Mouse (Mus musculus) limb, embryonic 12.5 days (tissue): Measurements from ENCODE around the gene Osbpl9. TPM values are rescaled to one million over a fixed set of nuclear protein-coding genes. Genes with fewer than 3 reads are reported as not detected.

ENCODE experiments used
- ATAC-seq: fragments of 200-750 bp; cut with Nextera tagmentation; 2 replicates; pipeline ENCODE4 v1.8.0; 2017; ENCODE audit warnings: low read depth, moderate TSS enrichment; ENCODE audit not compliant: insufficient number of reproducible peaks, insufficient read depth, low FRiP score, low TSS enrichment
- H3K27ac ChIP-seq: fragments of 300-500 bp; sonication (generic); 2 replicates; pipeline ENCODE4 v1.5.1; 2016; ENCODE audit warnings: mild to moderate bottlenecking, moderate library complexity
- H3K27me3 ChIP-seq: fragments of 300-500 bp; sonication (generic); 2 replicates; pipeline ENCODE4 v1.6.1; 2016; ENCODE audit warnings: mild to moderate bottlenecking, moderate library complexity
- H3K36me3 ChIP-seq: fragments of 300-500 bp; sonication (generic); 2 replicates; pipeline ENCODE4 v1.6.1; 2016; ENCODE audit warnings: mild to moderate bottlenecking, moderate library complexity
- H3K4me1 ChIP-seq: fragments of 300-500 bp; sonication (generic); replicated peaks from 2 replicates; pipeline ENCODE4 v1.6.1; 2016
- H3K4me2 ChIP-seq: fragments of 300-500 bp; sonication (generic); 2 replicates; pipeline ENCODE4 v1.6.1; 2016; ENCODE audit warnings: mild to moderate bottlenecking, moderate library complexity
- H3K4me3 ChIP-seq: fragments of 300-500 bp; sonication (generic); replicated peaks from 2 replicates; pipeline ENCODE4 v1.5.1; 2016; ENCODE audit warnings: mild to moderate bottlenecking
- H3K9ac ChIP-seq: fragments of 300-500 bp; sonication (generic); replicated peaks from 2 replicates; pipeline ENCODE4 v1.6.1; 2016; ENCODE audit warnings: mild to moderate bottlenecking, moderate library complexity
- H3K9me3 ChIP-seq: fragments of 300-500 bp; sonication (generic); 2 replicates; pipeline ENCODE4 v1.6.1; 2016; ENCODE audit warnings: mild to moderate bottlenecking, moderate library complexity
- WGBS: fragments of 180-500 bp; shearing (Covaris S2); methylation state at CpG from one replicate; pipeline ENCODE4 v1.1.7; 2016; 5-methylcytosine and 5-hydroxymethylcytosine counted together
- polyA plus RNA-seq: library from polyadenylated mRNA; unstranded; fragments of >200 nt; fragmentation: Nextera tagmentation; extraction: Ambion mirVana; gene quantifications from 2 replicates; pipeline ENCODE4 v1.2.1, GENCODE M21; 2016

The Osbpl9 gene
- polyA plus RNA-seq, 1 experiment from 2014 or later = 78.7 TPM

DNA sequence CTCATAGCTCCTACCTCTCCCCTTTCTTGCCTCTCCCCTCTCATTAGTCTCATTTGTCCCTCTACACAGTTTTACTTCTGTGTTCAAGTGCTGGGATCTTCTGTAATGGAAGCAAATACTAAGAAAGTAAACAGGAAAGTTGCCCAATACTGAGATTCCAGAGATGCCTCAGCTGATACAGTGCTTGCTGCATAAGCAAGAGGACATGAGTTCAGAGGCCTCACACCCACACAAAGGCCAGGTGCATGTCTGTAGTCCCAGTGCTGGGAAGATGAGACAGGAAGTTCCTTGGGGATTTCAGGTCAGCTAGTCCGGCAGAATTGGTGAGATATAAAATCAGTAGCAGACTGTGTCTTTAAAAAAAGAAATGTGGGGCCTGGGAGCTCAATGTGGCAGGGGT lies 2.3 kb upstream of the Osbpl9 start:
- Histone ChIP-seq H3K27me3 (no peaks in the 10 kb centered on the region), H3K36me3 (no peaks in the 10 kb centered on the region), H3K4me2 (no peak overlapping the region), H3K27ac (no peak overlapping the region), H3K9ac (no peak overlapping the region), H3K9me3 (no peaks in the 10 kb centered on the region), H3K4me3 (no peak overlapping the region), H3K4me1 (peaks cover 6% of the 10 kb centered on the region)
- 71% methylated on average over 1 of the region's 1 CpGs for WGBS
- ATAC-seq = no peak

DNA sequence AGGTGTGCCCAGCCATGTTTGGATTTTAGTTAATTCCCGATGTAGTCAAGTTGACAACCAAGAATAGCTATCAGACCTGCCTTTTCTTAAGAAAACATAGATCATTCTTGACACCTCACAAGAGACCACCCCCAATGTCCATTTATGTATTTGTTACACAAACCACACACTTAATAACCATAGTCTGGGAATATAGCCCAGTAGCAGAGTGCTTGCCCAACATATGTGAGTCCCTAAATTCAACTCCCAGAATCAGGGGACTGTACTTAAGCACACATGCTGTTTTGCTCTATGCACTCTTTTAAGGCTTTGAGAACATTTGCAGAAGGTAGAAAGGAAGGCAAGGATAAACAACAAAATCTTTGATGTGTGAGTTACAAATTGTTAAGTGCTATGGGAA lies 1.9 kb upstream of the Osbpl9 start:
- no peak overlapping the region for H3K4me2 ChIP-seq
- peaks cover 6% of the 10 kb centered on the region for H3K4me1 ChIP-seq
- no peaks in the 10 kb centered on the region for H3K9me3 ChIP-seq
- no peak overlapping the region for H3K9ac ChIP-seq
- H3K27me3 ChIP-seq = no peaks in the 10 kb centered on the region
- no peak overlapping the region for H3K4me3 ChIP-seq
- peaks cover 4% of the 10 kb centered on the region; the same call in 1 of the 2 replicates for H3K36me3 ChIP-seq
- no peak overlapping the region for H3K27ac ChIP-seq
- no peak for ATAC-seq
- whole genome bisulfite sequencing = 97% methylated on average over 1 of the region's 1 CpGs

- no peak overlapping the region for H3K27ac ChIP-seq
- no peak overlapping the region for H3K9ac ChIP-seq
- no peaks in the 10 kb centered on the region for H3K27me3 ChIP-seq
- no peak overlapping the region for H3K4me2 ChIP-seq
- WGBS = 95% methylated on average over 4 of the region's 4 CpGs
- H3K4me3 ChIP-seq = no peak overlapping the region
- H3K4me1 ChIP-seq = peaks cover 6% of the 10 kb centered on the region
- no peaks in the 10 kb centered on the region for H3K9me3 ChIP-seq
- no peak for ATAC-seq
- H3K36me3 ChIP-seq = peaks cover 18% of the 10 kb centered on the region
These were observed 3.0 kb downstream of the Osbpl9 start for GRCm38 (mm10) chr4:109199069-109199468.

DNA sequence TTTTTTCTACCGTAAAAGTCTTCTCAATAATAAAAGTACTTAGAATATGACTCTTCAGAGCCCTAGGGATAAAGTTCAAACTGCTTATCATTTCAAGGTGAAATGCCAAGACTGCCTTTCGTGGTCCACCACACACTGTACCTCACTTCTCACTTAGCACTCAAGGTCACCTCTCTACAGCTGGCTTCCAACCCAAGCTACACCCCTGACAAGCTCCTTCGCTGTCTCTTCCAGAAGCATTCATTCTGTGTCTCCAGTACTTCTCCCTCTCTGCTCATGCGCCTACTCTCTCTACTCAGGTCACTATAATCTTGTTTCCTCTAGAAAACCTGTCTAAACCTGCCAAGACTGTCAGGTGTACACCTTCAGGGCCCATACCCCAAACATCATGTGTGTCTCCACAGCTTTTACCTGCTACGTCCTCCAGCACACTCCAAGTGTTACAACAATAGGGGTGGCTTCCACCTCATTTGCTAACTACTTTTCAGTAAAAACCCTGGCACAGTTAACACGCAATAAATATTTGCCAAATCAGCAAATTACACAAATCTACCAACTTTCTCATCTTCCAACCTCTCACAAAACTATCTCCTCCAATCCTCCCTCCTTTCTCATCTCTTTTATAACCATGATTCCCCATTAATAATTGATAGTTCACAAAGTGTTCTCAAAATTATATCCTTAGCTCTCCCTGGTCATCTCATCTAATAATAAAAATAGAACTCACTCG lies 6.0 kb downstream of the Osbpl9 start:
- Histone ChIP-seq H3K27ac (no peak overlapping the region), H3K4me2 (no peak overlapping the region), H3K9ac (no peak overlapping the region), H3K4me1 (peaks cover 5% of the 10 kb centered on the region), H3K4me3 (no peak overlapping the region), H3K9me3 (no peaks in the 10 kb centered on the region), H3K36me3 (peaks cover 18% of the 10 kb centered on the region), H3K27me3 (no peaks in the 10 kb centered on the region)
- no peak for ATAC-seq
- 89% methylated on average over 7 of the region's 7 CpGs for WGBS

DNA sequence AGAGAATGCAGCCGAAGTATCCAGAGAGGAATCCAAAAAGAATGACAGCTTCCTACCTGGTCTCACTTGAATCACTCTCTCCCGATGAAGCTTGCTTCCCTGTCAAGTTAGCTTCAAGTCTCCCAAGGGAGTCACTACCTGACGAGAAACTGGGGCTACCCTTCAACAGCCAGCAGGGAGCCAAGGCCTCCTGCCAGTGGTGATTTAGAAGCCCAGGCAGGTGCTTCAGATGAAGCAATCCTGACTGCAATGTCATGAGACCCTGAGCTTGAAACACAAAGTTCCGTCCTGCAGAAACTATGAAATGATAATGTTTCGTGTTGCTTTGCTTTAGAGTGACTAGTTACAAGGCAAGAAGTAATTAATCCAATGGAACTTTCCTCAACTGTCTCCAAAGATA lies 8.2 kb downstream of the Osbpl9 start:
- Histone ChIP-seq H3K4me1 (no peaks in the 10 kb centered on the region), H3K27me3 (no peaks in the 10 kb centered on the region), H3K4me3 (no peak overlapping the region), H3K9ac (no peak overlapping the region), H3K36me3 (peaks cover 13% of the 10 kb centered on the region), H3K4me2 (no peak overlapping the region), H3K27ac (no peak overlapping the region), H3K9me3 (no peaks in the 10 kb centered on the region)
- no peak for ATAC-seq
- WGBS = 85% methylated on average over 5 of the region's 5 CpGs

- Histone ChIP-seq H3K9me3 (no peaks in the 10 kb centered on the region), H3K36me3 (no peaks in the 10 kb centered on the region), H3K4me3 (no peak overlapping the region), H3K9ac (no peak overlapping the region), H3K4me2 (no peak overlapping the region), H3K27me3 (no peaks in the 10 kb centered on the region), H3K4me1 (no peaks in the 10 kb centered on the region), H3K27ac (no peak overlapping the region)
- 75% methylated on average over 10 of the region's 10 CpGs for WGBS
- ATAC-seq = no peak
These were observed 10.5 kb downstream of the Osbpl9 start for GRCm38 (mm10) chr4:109191598-109191997.

DNA sequence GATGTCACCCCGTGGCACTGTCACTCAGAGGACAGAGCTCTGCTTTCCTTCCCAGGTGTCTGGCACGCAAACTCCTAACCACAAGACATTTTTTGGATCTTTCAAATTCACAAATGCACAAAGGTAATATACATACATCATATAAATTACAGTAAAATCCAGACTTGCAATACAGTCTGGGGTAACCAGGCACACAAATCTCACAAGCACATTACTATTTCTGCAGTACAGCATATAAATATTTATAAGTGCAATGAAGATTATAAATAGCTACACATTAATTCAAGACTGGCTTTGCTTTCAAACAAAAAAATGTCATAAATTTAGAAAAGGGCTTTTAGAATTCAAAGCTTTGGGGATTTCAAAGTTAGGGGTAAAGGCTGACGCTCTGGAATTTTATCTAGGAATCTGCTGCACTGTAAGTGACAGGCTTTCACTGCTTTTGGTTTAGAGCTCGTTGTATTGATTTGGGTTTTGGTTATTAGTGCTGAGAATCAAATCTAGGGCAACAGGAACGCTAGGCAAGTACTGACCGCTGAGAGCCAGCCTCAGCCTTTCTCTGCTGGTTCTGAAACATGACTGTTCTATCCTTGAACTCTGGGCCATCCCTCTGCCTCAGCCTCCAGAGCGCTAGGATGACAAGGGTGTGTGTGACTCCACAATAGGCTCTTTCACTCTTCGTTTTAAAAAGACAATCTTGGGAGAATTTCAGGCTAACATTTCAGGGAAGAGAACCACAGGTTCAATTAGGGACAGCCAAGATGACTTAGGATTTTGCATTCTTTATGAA lies 16.3 kb downstream of the Osbpl9 start:
- Histone ChIP-seq H3K27ac (no peak overlapping the region), H3K4me1 (no peaks in the 10 kb centered on the region), H3K4me2 (no peak overlapping the region), H3K4me3 (no peak overlapping the region), H3K9me3 (no peaks in the 10 kb centered on the region), H3K27me3 (no peaks in the 10 kb centered on the region), H3K9ac (no peak overlapping the region), H3K36me3 (no peaks in the 10 kb centered on the region)
- WGBS = 85% methylated on average over 8 of the region's 8 CpGs
- ATAC-seq = no peak

- no peak overlapping the region for H3K27ac ChIP-seq
- H3K27me3 ChIP-seq = no peaks in the 10 kb centered on the region
- peaks cover 6% of the 10 kb centered on the region; the same call in 1 of the 2 replicates for H3K36me3 ChIP-seq
- no peak overlapping the region for H3K9ac ChIP-seq
- H3K4me2 ChIP-seq = no peak overlapping the region
- H3K9me3 ChIP-seq = no peaks in the 10 kb centered on the region
- ATAC-seq = no peak
- no peak overlapping the region for H3K4me3 ChIP-seq
- peaks cover 9% of the 10 kb centered on the region for H3K4me1 ChIP-seq
These were observed 26.4 kb downstream of the Osbpl9 start for GRCm38 (mm10) chr4:109175677-109176076.

DNA sequence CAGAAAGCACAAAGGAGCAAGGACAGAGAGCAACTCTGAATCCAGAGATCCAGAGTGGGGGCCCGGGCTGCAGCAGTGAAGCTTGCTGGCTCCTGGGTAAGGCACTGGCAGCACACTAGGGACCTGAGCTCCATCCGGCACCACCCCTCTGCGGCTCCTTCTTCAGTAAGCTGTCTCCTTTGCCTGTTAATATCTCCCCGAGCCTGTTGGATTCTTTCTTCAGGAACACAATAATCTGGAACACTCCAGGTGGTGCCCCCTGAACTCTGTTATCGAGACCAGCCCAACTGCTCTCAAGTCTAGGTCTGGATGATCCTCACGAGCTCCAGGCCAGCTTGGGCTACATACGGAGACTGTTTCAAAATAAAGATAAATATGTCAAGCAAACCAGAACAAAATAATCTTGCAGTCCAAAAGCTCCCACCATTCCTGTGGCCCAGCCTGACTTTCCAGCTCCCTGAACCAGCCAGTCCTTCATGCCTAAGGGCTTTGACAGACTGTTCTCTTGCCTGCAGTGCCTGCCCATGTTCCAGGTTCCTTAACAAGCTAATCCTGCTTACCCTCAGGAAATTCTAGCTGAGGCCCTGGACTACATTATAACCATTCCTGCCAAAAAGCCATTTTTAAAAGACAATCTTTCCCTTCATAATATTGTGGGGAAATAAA lies 28.2 kb downstream of the Osbpl9 start:
- H3K4me2 ChIP-seq = no peak overlapping the region
- H3K36me3 ChIP-seq = peaks cover 11% of the 10 kb centered on the region; the same call in 1 of the 2 replicates
- H3K27me3 ChIP-seq = no peaks in the 10 kb centered on the region
- whole genome bisulfite sequencing = 53% methylated on average over 7 of the region's 7 CpGs
- H3K27ac ChIP-seq = peak overlapping the region; percentile 56; the same call in 1 of the 2 replicates
- no peaks in the 10 kb centered on the region for H3K9me3 ChIP-seq
- peaks cover 9% of the 10 kb centered on the region for H3K4me1 ChIP-seq
- H3K9ac ChIP-seq = no peak overlapping the region
- no peak overlapping the region for H3K4me3 ChIP-seq
- ATAC-seq = no peak

DNA sequence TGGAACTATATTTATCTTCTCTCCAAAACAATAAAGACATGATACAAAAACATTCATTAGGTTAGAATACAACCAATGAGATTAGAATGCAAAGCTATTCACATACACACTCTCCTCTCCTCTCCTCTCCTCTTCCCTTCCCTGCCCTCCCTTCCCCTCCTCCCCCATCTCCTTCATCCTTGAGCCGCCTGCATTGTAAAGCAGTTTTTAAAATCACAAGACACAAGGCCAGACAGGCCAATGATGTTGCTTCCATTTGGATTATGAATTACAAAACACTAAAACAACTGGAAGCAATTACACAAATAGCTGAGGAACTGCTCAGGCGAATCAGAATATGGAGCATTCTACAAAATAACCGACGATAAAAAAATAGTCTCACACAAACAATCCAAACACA lies 28.7 kb downstream of the Osbpl9 start:
- Histone ChIP-seq H3K9me3 (no peaks in the 10 kb centered on the region), H3K9ac (no peak overlapping the region), H3K27me3 (no peaks in the 10 kb centered on the region), H3K4me2 (no peak overlapping the region), H3K4me3 (no peak overlapping the region), H3K36me3 (peaks cover 11% of the 10 kb centered on the region; the same call in 1 of the 2 replicates), H3K27ac (peak overlapping the region; percentile 56; the same call in 1 of the 2 replicates), H3K4me1 (peaks cover 9% of the 10 kb centered on the region)
- ATAC-seq = no peak
- 59% methylated on average over 4 of the region's 4 CpGs for WGBS

DNA sequence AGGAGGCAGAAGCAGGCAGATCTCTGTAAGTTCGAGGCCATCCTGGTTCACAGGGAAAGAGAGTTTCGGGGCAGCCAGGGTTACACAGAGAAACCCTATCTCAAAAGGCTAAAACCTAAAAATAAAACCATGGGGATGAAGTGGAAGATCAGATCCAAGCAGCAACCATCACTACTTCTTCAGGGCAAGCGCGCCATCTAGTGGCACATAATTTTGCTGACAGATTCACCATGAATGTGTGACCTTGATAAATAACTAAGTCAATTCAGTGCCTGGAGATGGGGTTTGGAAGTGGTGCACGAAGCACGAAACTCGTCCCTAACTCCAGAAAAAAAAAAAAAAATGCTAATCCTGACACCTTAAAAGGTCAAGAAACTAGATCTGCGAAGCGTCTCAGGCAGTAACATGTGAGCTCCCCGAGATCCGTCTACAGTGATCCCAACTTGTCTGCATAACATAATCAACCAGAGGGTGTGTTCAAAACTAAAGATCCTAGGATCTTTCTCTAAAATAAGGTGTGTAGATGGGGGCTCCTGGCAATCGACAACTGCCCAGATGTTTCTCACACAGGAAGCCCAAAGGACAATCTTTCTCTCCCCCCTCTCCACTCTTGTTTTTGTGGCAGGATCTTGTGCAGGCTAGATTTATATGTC lies 36.4 kb downstream of the Osbpl9 start:
- ATAC-seq = no peak
- no peak overlapping the region for H3K4me2 ChIP-seq
- 0 out of 2 replicates have a peak, but pooled peaks cover 5% of the 10 kb centered on the region for H3K36me3 ChIP-seq
- H3K4me3 ChIP-seq = no peak overlapping the region
- no peak overlapping the region for H3K9ac ChIP-seq
- H3K9me3 ChIP-seq = no peaks in the 10 kb centered on the region
- H3K27ac ChIP-seq = no peak overlapping the region
- 38% methylated on average over 12 of the region's 12 CpGs for WGBS
- H3K4me1 ChIP-seq = no peaks in the 10 kb centered on the region
- no peaks in the 10 kb centered on the region for H3K27me3 ChIP-seq
